Mouse (Mus musculus) forebrain, embryonic 11.5 days (tissue): ENCODE data around the gene Dcaf12l2. TPM values are rescaled to one million over a fixed set of nuclear protein-coding genes. Genes with fewer than 3 reads are reported as not detected.

Source experiments
- ATAC-seq: fragments of 200-750 bp; cut with Nextera tagmentation; replicated peaks from 2 replicates; pipeline ENCODE4 v1.8.0; 2017; ENCODE audit warnings: moderate TSS enrichment; ENCODE audit not compliant: low FRiP score
- DNase-seq: peaks from one replicate; pipeline ENCODE4 v3.0.0-alpha.2; 2017; ENCODE audit warnings: low spot score
- H3K27ac ChIP-seq: fragments of 300-500 bp; sonication (generic); 2 replicates; pipeline ENCODE4 v1.5.1; 2014; ENCODE audit warnings: low read depth, low read length
- H3K27me3 ChIP-seq: fragments of 300-500 bp; sonication (generic); 2 replicates; pipeline ENCODE4 v1.6.1; 2014; ENCODE audit warnings: mild to moderate bottlenecking, low read length, mixed read lengths; ENCODE audit not compliant: control insufficient read depth, insufficient read depth
- H3K36me3 ChIP-seq: fragments of 300-500 bp; sonication (generic); 2 replicates; pipeline ENCODE4 v1.6.1; 2014; ENCODE audit warnings: mild to moderate bottlenecking, low read length, moderate library complexity, mixed read lengths; ENCODE audit not compliant: control insufficient read depth, insufficient read depth
- H3K4me1 ChIP-seq: fragments of 300-500 bp; sonication (generic); replicated peaks from 2 replicates; pipeline ENCODE4 v1.6.1; 2014; ENCODE audit warnings: low read length, mixed read lengths; ENCODE audit not compliant: control insufficient read depth, insufficient read depth
- H3K4me2 ChIP-seq: fragments of 300-500 bp; sonication (generic); 2 replicates; pipeline ENCODE4 v1.6.1; 2014; ENCODE audit warnings: low read depth, mild to moderate bottlenecking, low read length, moderate library complexity, mixed read lengths; ENCODE audit not compliant: severe bottlenecking
- H3K4me3 ChIP-seq: fragments of 300-500 bp; sonication (generic); 2 replicates; pipeline ENCODE4 v1.5.1; 2014; ENCODE audit warnings: low read depth, low read length
- H3K9ac ChIP-seq: fragments of 300-500 bp; sonication (generic); 2 replicates; pipeline ENCODE4 v1.6.1; 2014; ENCODE audit warnings: low read length
- H3K9me3 ChIP-seq: fragments of 300-500 bp; sonication (generic); 2 replicates; pipeline ENCODE4 v1.6.1; 2016; ENCODE audit warnings: low read length, mixed read lengths; ENCODE audit not compliant: control insufficient read depth
- WGBS: fragments of 180-500 bp; shearing (Covaris S2); extraction: QIAGEN DNeasy Blood & Tissue Kit; methylation state at CpG from one replicate; pipeline ENCODE4 v1.1.7; 2014; 5-methylcytosine and 5-hydroxymethylcytosine counted together
- polyA plus RNA-seq: library from polyadenylated mRNA; unstranded; fragments of >200 nt; fragmentation: Nextera tagmentation; extraction: Ambion mirVana; gene quantifications from 2 replicates; pipeline ENCODE4 v1.2.1, GENCODE M21; 2014

The Dcaf12l2 gene
- polyA plus RNA-seq, result 1.1 and 1.6 TPM in 2 replicates

- peak within 1 kb of the TSS; percentile 59 for H3K4me2 ChIP-seq
- H3K27ac ChIP-seq, result no peak within 1 kb of the TSS
- no peaks in the 10 kb centered on the region for H3K4me1 ChIP-seq
- DNase-seq (peak; percentile 59), ATAC-seq (peak; percentile 95)
- no peaks in the 10 kb centered on the region for H3K9me3 ChIP-seq
- no peaks in the 10 kb centered on the region for H3K36me3 ChIP-seq
- H3K27me3 ChIP-seq, result no peaks in the 10 kb centered on the region
- peak within 1 kb of the TSS; percentile 41 for H3K4me3 ChIP-seq
- 22% methylated on average over 54 of the region's 57 CpGs for WGBS
- H3K9ac ChIP-seq, result peak within 1 kb of the TSS; percentile 54
These were observed at the start of gene Dcaf12l2 for GRCm38 (mm10) chrX:44367646-44368521. Dcaf12l2 (minus strand) TSS chrX:44368342.

GRCm38 (mm10) chrX:44367280-44367645 lies 879 bp downstream of the Dcaf12l2 start:
- ATAC-seq, result peak; percentile 32; the same call in 1 of the 2 replicates
- Histone ChIP-seq H3K27me3 (no peaks in the 10 kb centered on the region), H3K9ac (peak overlapping the region; percentile 54; the same call in 1 of the 2 replicates), H3K4me3 (peak overlapping the region; percentile 41), H3K27ac (no peak overlapping the region), H3K36me3 (no peaks in the 10 kb centered on the region), H3K9me3 (no peaks in the 10 kb centered on the region), H3K4me2 (peak overlapping the region; percentile 59; the same call in 1 of the 2 replicates), H3K4me1 (no peaks in the 10 kb centered on the region)
- DNase-seq, result peak; percentile 35
- 66% methylated on average over 14 of the region's 14 CpGs for WGBS
